Mouse (Mus musculus) heart, adult 11 months (tissue): ENCODE data around the gene Hc.

ENCODE experiments used
- DNase-seq: peaks from one replicate; pipeline ENCODE4 v3.0.0; 2022

The Hc gene

GRCm38 (mm10) chr2:34953547-34954116, 107.6 kb downstream of the Hc start:
- DNase-seq: no peak

GRCm38 (mm10) chr2:34953018-34953417, 108.2 kb downstream of the Hc start:
- DNase-seq: no peak

GRCm38 (mm10) chr2:34951469-34951868, 109.8 kb downstream of the Hc start:
- DNase-seq: no peak

GRCm38 (mm10) chr2:34948622-34949021, 112.6 kb downstream of the Hc start:
- DNase-seq: no peak

- DNase-seq: no peak
Measured at GRCm38 (mm10) chr2:34946046-34946445, 115.2 kb downstream of the Hc start.

- no peak for DNase-seq
Measured at GRCm38 (mm10) chr2:34945580-34945979, 115.7 kb downstream of the Hc start.

GRCm38 (mm10) chr2:34944761-34945160, 116.5 kb downstream of the Hc start:
- peak; percentile 97 for DNase-seq

- DNase-seq: peak; percentile 90
Measured at GRCm38 (mm10) chr2:34943556-34944120, 117.6 kb downstream of the Hc start.

- DNase-seq: no peak
Measured at GRCm38 (mm10) chr2:34941061-34941675, 120.1 kb downstream of the Hc start.

GRCm38 (mm10) chr2:34940246-34940645, 121.0 kb downstream of the Hc start:
- DNase-seq: no peak

- DNase-seq: peak; percentile 96
Measured at GRCm38 (mm10) chr2:34938269-34939208, 122.7 kb downstream of the Hc start.

GRCm38 (mm10) chr2:34937460-34937859, 123.8 kb downstream of the Hc start:
- DNase-seq: no peak
